Mouse (Mus musculus) bone marrow, adult 2 months (tissue): ENCODE data around the gene Ddi2. TPM values are rescaled to one million over a fixed set of nuclear protein-coding genes. Genes with fewer than 3 reads are reported as not detected.
A peak's percentile ranks its signal among the peaks of the same experiment; 100 is the strongest.
"Not testable (repeated sequence)": the region's sequence is repeated elsewhere in the genome, so short reads cannot be mapped to it uniquely, and the experiment has no call there.

Experiments
- H3K27ac ChIP-seq: fragments of 200-500 bp; 2 replicates; pipeline ENCODE4 v1.5.1; 2012; ENCODE audit warnings: low read depth, mild to moderate bottlenecking, control low read depth, inconsistent platforms, low read length; ENCODE audit not compliant: control insufficient read depth, poor library complexity, insufficient read depth
- H3K4me1 ChIP-seq: fragments of 200-500 bp; 2 replicates; pipeline ENCODE4 v1.6.1; 2011; ENCODE audit warnings: low read length; ENCODE audit not compliant: control insufficient read depth, insufficient read depth
- H3K4me3 ChIP-seq: fragments of 200-500 bp; replicated peaks from 2 replicates; pipeline ENCODE3; 2011; ENCODE audit warnings: mild to moderate bottlenecking, low read depth, low read length, control low read depth; ENCODE audit not compliant: control insufficient read depth
- CTCF ChIP-seq: fragments of 200-500 bp; IDR thresholded peaks from 2 replicates; pipeline ENCODE4 v1.5.1; 2011; ENCODE audit warnings: low read length, control low read depth; ENCODE audit not compliant: control insufficient read depth, insufficient read depth
- POLR2A ChIP-seq: fragments of 200-500 bp; IDR thresholded peaks from 2 replicates; pipeline ENCODE4 v1.6.1; 2011; ENCODE audit warnings: low read depth, mild to moderate bottlenecking, control low read depth, low read length, borderline replicate concordance; ENCODE audit not compliant: control insufficient read depth
- WGBS: fragments of 180-500 bp; shearing (Covaris S2); methylation state at CpG from one replicate; pipeline ENCODE4 v1.1.7; 2018; 5-methylcytosine and 5-hydroxymethylcytosine counted together
- polyA plus RNA-seq: library from polyadenylated mRNA; stranded (reverse); fragments of >200 nt; gene quantifications from 2 replicates; pipeline ENCODE4 v1.2.4, GENCODE M21; 2011; ENCODE audit warnings: low replicate concordance; ENCODE audit not compliant: missing spikeins, insufficient read depth, insufficient read length

Ddi2 gene
- 14.5 and 20.4 TPM in 2 replicates for polyA plus RNA-seq

DNA sequence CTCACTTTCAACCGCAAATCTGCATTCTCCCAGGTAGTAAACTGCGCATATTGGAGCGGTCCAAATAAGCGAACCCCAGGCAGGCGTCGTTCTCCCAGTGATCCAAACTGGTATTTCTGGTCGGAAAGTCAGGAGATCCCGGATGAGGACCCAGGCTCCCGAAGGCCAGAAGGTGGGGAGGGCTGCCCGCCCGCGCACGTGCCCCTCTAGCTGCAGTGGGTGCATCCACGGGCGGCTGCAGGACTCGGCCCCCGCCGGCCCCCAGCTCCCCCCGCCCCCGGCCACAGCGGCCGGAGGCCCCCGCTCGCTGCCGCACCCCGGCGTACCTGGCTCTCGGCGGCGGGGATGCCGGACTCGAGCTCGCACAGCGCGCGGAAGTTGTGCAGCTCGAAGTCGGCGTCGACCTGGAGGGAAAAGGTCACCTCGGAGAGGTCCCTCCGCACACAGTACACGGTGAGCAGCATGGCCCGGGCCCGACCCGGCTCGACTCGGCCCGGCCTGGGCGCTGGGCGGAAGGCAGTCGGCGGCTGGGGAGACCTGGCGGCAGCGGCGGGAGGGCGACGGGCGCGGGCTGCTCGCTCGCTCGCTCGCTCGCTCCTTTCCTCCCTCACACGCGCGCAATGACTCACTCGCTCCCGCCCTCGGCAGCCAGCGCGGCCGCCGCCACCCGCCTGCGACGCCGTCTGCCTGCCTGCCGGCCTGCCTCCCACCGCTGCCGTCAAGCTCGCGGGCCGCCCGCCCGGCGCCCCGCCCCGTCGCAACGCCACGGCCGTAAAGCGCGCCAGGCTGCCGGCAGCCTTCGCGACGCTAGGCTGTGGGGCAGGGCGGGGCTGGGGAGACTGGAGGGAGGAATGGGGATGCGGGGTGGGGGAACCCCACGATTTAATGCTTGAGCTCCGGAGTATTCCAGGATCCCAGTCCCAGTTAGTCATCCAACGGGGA lies at the start of gene Ddi2:
Gene Ddi2, minus strand, starts transcription at position 689 of the 942 bp plus-strand sequence.
- Histone ChIP-seq H3K4me3 (peak within 1 kb of the TSS; percentile 95), H3K27ac (peak within 1 kb of the TSS; percentile 99), H3K4me1 (peaks cover 7% of the 10 kb centered on the region; the same call in 1 of the 2 replicates)
- WGBS, result 1% methylated on average over 105 of the region's 105 CpGs
- no peak for TF ChIP-seq CTCF
- peak; percentile 87; the same call in 1 of the 2 replicates for TF ChIP-seq POLR2A

DNA sequence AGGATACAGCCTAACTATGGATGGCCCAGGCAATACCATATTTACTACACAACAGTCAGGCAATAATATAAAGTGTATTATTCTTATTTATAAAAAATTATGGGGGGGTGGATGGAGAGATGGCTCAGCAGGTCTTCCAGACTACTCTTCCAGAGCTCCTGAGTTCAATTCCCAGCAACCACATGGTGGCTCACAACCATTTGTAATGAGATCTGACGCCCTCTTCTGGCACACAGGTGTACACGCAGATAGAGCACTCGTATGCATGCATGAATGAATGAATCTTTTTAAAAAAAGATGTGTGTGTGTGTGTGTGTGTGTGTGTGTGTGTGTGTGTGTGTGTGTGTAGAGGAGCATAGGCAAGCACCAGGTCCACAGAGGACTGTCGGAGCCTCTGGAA lies 49.8 kb upstream of the Ddi2 start:
- WGBS, result 93% methylated on average over 4 of the region's 4 CpGs
- H3K4me1 ChIP-seq, H3K27ac ChIP-seq, H3K4me3 ChIP-seq: not testable (repeated sequence)

DNA sequence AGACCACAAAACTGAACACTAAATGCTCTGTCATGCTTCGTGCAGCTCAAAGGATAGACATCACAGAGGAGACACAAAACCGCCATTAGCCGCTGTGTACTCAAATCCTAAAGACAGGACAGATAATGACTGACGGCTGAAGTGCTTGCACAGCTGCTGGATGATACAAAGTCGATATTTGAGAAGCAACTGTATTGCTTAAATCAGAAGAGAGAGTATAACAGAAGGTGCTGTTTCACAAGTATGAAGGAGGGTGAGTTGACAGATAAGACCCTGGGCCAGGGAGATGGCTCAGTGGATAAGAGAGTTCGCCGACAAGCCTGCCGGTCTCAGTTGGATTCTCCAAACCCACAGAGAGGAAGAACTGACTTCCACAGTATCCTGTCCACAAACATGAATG lies 48.6 kb upstream of the Ddi2 start:
- WGBS, result 36% methylated on average over 8 of the region's 8 CpGs
- peaks cover 1% of the 10 kb centered on the region for H3K4me1 ChIP-seq
- no peak overlapping the region for H3K4me3 ChIP-seq
- no peak overlapping the region for H3K27ac ChIP-seq
- TF ChIP-seq CTCF, result no peak
- no peak for TF ChIP-seq POLR2A

DNA sequence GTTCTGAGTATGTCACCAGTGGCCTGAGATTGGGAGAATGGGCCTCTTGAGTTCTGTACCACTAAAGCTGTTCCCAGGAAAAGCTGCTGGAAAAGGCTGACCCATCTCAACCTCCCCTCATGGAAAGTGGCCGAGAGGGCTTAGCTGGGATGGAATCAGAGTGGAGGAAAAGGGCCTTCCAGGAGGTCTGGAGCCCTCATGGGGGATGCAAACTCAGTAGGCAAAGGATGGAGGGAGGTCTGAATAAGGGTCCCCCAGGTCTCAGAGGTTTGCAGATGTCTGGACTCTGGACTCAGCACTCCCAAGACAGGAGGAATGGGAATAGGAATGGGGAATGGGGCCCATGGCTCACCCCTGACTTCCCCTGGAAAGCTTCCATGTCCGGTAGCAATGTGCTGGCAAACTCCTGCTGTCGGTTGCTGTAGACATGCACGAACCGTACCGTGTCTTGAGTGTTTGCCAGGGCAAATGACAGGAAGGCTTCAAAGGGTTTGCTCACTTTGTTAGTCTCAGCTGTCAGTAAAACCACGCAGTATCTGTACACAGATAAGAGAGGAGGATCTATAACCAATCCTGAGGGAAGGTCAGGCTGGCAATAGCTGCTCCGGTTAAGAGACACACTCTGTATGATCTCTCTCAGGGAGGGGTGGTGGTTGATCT lies 46.4 kb upstream of the Ddi2 start:
- no peak for TF ChIP-seq CTCF
- TF ChIP-seq POLR2A, result no peak
- 60% methylated on average over 8 of the region's 8 CpGs for WGBS
- Histone ChIP-seq H3K27ac (no peak overlapping the region), H3K4me3 (no peak overlapping the region), H3K4me1 (peaks cover 1% of the 10 kb centered on the region)

DNA sequence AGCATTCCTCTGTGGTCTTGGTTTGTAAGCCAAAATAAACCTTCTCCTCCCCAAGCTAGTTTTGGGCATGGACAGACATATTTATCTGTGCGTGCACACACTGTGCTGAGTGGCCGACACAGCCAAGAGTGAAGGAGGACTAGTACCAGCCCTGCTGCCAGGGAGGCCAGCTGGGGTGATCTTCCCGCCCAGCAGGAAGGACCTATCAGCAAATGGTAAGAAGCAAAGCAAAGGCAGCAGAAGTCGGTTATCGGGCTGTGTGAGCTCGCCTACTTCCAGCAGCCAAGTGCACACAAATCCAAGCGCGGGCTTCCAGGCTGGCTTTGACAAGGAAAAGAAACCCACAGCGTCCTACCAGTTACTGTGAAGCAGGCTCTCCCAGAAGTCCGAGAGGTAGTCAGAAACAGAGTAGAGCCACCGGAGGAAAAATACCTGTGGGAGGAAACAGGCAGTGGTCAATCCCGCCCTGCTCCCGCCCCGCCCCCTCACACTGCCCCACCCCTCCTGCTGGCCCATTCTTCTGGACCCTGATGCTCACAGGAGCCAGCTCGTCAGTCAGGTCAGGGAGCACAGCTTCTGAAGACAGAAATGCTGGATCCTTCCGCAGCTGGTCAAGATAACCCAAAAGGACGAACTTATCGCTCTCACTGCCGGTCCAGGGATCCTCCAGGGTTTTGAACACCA lies 44.3 kb upstream of the Ddi2 start:
- H3K4me1 ChIP-seq, result peaks cover 1% of the 10 kb centered on the region
- WGBS, result 73% methylated on average over 19 of the region's 19 CpGs
- TF ChIP-seq CTCF (no peak), POLR2A (peak; percentile 74)
- H3K27ac ChIP-seq, result peak overlapping the region; percentile 75
- H3K4me3 ChIP-seq, result peak overlapping the region; percentile 50

DNA sequence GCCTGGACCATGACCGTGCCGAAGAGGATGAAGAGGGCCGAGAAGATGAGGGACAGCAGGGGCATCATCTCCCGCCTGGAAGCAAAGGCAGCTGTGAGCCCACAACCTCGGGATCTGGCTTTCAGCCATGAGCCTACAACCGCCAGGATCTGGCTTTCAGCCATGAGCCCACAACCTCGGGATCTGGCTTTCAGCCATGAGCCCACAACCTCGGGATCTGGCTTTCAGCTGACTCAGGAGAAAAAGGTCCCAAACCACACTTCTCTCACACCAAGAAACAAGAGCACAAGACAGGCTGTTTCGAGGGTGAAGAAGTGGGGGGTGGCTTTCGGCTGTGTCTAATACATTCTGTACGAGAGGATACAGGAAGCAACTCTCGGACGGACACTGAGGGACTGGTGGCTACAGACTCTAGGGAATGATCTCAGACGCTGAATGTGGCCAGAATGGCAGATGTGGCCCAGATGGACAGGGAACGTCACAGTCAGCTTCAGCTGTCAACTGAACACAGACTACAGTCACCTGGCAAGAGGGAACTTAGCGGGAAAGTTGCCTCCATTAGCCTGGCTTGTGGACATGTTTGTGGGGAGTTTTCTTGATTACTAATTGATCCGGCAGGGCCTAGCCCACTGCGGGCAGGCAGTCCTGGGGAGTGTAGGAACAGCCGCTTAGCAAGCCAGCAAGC lies 43.6 kb upstream of the Ddi2 start:
- peak overlapping the region; percentile 75 for H3K27ac ChIP-seq
- 66% methylated on average over 19 of the region's 19 CpGs for WGBS
- H3K4me1 ChIP-seq, result peaks cover 1% of the 10 kb centered on the region
- no peak for TF ChIP-seq CTCF
- peak overlapping the region; percentile 50 for H3K4me3 ChIP-seq

DNA sequence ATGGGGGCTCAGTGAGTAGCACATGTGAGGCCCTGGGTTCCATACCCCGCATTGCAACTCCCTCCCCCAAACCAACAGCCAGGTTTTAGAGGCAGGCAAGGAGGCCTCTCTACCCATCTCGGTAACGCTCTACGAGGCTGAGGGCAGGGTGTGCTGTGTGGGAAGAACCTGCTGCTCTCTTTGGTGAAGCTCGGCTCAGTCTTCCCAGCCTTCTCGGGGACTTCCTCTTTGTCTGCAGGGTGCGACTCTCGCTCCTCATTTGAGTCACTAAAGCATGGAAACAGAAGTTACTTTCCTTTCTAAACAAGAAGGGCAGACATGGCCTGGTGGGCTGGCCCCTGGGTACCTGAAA lies 43.1 kb upstream of the Ddi2 start:
- Histone ChIP-seq H3K4me1 (no peaks in the 10 kb centered on the region; the same call in none of the 2 replicates), H3K27ac (peak overlapping the region; percentile 75), H3K4me3 (no peak overlapping the region)
- 23% methylated on average over 8 of the region's 8 CpGs for WGBS
- TF ChIP-seq CTCF (no peak), POLR2A (no peak)

DNA sequence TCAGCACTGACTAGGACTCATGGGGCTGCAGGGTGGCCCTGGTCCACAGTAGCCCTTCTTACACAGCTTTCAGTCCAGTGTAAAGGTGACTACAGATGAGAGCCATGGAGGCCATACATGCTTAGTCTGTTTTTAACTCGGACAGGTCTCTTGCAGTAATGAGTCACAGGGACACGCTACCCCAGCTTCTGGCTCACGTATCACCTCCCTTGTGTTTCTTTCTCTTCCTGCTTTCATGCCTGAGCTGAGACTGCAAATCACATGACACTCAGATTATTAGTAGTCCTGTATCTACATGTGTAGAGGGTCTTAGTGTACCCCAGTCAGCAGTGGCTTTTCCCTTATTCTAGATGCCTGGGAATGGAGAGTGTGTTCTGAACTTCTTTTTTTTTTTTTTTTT lies 41.8 kb upstream of the Ddi2 start:
- no peak for TF ChIP-seq POLR2A
- Histone ChIP-seq H3K4me3 (no peak overlapping the region), H3K27ac (no peak overlapping the region), H3K4me1 (no peaks in the 10 kb centered on the region; the same call in 1 of the 2 replicates)
- 89% methylated on average over 3 of the region's 3 CpGs for WGBS
